Mouse (Mus musculus) ovary, adult 18-20 months (tissue): ENCODE measurements at regions not wholly inside any gene's neighbourhood (a gene's known extent, or its start where the extent isn't known, plus 50 kb on each side); places are given as distances from the start of the nearest gene placed in this dataset.

Source experiments
- DNase-seq: peaks from one replicate; pipeline ENCODE4 v3.0.0; 2022; ENCODE audit warnings: low spot score, mixed read lengths

- no peak for DNase-seq
Measured at GRCm38 (mm10) chrX:142552196-142552595, 129.0 kb upstream of the Tmem164 start.

GRCm38 (mm10) chrX:142554161-142554560 is 127.0 kb upstream of the Tmem164 start:
- no peak for DNase-seq

- DNase-seq = no peak
Measured at GRCm38 (mm10) chrX:142557496-142557895, 123.7 kb upstream of the Tmem164 start.

GRCm38 (mm10) chrX:142560209-142560912 is 120.8 kb upstream of the Tmem164 start:
- no peak for DNase-seq

- DNase-seq = no peak
Measured at GRCm38 (mm10) chrX:142561788-142562187, 119.4 kb upstream of the Tmem164 start.

- DNase-seq = no peak
Measured at GRCm38 (mm10) chrX:142564186-142564585, 117.0 kb upstream of the Tmem164 start.

- DNase-seq = no peak
Measured at GRCm38 (mm10) chrX:142571772-142572171, 109.4 kb upstream of the Tmem164 start.

GRCm38 (mm10) chrX:142574022-142574421 is 107.2 kb upstream of the Tmem164 start:
- DNase-seq = no peak

GRCm38 (mm10) chrX:142574945-142575710 is 106.1 kb upstream of the Tmem164 start:
- no peak for DNase-seq

GRCm38 (mm10) chrX:142576127-142576526 is 105.1 kb upstream of the Tmem164 start:
- no peak for DNase-seq

- DNase-seq = no peak
Measured at GRCm38 (mm10) chrX:142577449-142578081, 103.6 kb upstream of the Tmem164 start.

- no peak for DNase-seq
Measured at GRCm38 (mm10) chrX:142585281-142585680, 95.9 kb upstream of the Tmem164 start.

GRCm38 (mm10) chrX:142599377-142599776 is 81.8 kb upstream of the Tmem164 start:
- DNase-seq = no peak

GRCm38 (mm10) chrX:142600782-142601181 is 80.4 kb upstream of the Tmem164 start:
- no peak for DNase-seq

GRCm38 (mm10) chrX:142605088-142605487 is 76.1 kb upstream of the Tmem164 start:
- DNase-seq = no peak

GRCm38 (mm10) chrX:142606595-142607205 is 74.5 kb upstream of the Tmem164 start:
- DNase-seq = no peak

- no peak for DNase-seq
Measured at GRCm38 (mm10) chrX:142616189-142616872, 64.9 kb upstream of the Tmem164 start.

- no peak for DNase-seq
Measured at GRCm38 (mm10) chrX:142618389-142618788, 62.8 kb upstream of the Tmem164 start.

GRCm38 (mm10) chrX:142623359-142623758 is 57.8 kb upstream of the Tmem164 start:
- no peak for DNase-seq

GRCm38 (mm10) chrX:142623882-142624281 is 57.3 kb upstream of the Tmem164 start:
- DNase-seq = no peak
